Mouse (Mus musculus): ENCODE results near the gene Rftn2.
"Not testable (repeated sequence)": the region's sequence is repeated elsewhere in the genome, so short reads cannot be mapped to it uniquely, and the experiment has no call there.

Rftn2 gene

DNA sequence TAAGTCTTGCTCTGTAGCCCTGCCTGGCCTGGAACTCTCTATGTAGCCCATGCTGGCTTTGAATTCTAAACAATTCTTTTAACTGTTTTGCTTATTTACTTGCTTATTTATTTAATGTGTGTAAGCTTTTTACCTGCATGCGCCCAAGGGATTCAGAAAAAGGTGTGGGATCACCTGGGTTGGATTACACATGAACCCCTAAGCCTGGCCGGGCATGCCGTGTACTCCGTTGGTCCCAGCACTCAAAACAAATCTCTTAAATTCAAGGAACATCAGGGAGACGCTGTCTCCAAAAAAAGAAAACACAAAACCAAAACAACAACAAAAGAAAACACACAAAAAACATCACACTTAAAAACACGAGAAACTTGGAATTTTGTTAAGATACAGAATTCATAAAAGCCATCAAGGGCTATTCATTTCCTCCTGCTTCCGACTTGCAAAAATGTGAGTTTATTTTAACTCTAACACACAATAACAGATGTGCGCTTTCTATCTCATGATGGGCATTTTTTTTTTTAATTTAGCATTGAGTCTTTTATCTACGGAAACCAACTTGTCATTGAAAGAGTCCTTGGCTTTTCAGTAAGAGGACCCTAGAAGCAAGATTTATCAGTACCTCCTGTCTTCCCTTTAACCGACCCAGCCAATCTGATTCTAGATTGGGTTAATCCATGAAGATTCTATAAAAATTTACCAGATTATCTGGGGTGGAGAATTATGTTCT, 96.2 kb downstream of the Rftn2 start:
- no peak for DNase-seq (ENCODE audit: low spot score in 2 of 2)

DNA sequence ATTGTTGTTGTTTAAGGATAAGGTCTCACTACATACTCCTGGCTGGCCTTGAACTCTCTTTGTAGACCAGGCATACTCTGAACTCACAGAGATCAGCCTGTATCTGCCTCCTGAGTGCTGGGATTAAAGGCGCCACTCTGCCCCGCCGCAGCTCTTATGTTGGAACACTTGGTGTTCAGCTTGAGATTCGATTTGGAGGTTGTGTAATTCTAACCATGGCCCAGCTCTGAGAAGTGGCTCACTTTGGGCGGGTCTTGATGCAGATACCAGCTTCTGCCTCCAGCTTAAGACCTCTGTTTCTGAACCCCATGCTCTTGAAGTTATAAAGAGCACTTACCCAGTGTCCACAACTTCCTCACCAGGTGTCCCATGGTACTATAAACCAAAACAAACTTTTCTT, 96.9 kb downstream of the Rftn2 start:
- DNase-seq (ENCODE audit: low spot score in 2 of 2), result no peak

DNA sequence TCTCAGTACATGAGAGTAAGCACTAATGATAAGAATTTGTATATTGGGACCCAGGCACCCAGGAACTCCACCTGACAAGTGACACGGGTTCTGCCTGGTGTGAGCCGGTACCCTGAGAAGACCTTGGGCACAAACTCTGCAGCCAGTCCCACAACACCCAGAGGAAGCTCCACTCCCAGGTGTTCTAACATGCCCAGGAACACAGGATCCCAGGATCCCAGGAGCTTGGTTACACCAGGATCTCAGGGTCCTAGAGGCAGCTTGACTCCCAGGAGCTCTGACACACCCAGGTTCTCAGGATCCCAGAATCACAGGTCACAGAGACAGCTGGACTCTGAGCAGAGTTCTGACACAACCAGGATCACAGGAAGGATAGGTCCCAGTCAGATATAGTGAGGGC, 102.4 kb downstream of the Rftn2 start:
- DNase-seq (ENCODE audit: low spot score in 2 of 2), result not testable (repeated sequence)

DNA sequence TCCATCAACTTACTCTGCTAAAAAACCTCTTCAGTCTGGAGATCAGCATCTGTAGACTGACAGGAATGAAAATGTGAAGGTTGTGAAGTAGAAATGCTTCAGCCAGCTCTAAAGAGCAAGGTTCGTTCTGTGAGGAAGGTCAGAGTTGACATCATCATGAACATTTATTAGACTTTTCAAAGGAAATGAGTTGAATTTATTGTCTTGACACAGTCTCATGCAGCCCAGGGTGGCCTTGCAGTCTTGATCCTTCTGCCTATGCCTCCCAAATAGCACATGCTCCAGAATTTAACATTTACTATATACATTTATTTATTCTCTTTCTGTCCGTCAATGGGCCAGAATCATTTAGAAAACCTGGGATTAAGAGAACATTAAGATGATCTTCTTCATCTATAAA, 103.0 kb downstream of the Rftn2 start:
- DNase-seq (ENCODE audit: low spot score in 2 of 2), result no peak

DNA sequence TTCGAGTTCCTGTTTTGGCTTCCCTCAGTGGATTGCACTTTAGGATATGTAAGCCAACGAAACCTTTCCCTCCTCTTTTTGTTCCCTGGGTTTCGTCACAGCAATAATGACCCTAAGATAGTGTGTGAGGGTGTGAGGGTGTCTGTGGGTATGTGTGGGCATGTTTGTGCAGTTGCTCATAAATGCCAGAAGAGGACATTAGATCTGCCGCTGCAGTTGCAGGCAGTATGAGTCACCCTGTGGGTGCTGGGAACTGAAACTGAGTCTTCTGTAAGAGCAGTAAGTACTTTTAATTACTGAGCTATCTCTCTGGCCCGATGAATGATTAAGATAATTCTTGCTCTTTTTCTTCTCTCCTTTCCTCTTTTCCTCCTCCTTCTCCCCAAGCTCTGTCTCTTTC, 103.5 kb downstream of the Rftn2 start:
- no peak for DNase-seq (ENCODE audit: low spot score in 2 of 2)

Measured in frontal cortex, postnatal 36 days (tissue).